Mouse (Mus musculus) CH12F3 (cell line): ENCODE results near the gene Ppp1r12b.

Experiments
- in situ Hi-C: fragments of 300-500 bp; cut with MboI; formaldehyde crosslinking; loops from 2 replicates; pipeline ENCODE4 v1.14.3; 2020; ENCODE audit warnings: low sequenced_read_pairs

The Ppp1r12b gene

GRCm38 (mm10) chr1:134947590-134947989 is 8.2 kb downstream of the Ppp1r12b start:
- in situ Hi-C loops = no loop called here

- in situ Hi-C loops = no loop called here
These were observed 12.8 kb downstream of the Ppp1r12b start for GRCm38 (mm10) chr1:134942898-134943297.

GRCm38 (mm10) chr1:134940863-134941262 is 14.9 kb downstream of the Ppp1r12b start:
- in situ Hi-C loops = no loop called here

- in situ Hi-C loops = no loop called here
These were observed 17.5 kb downstream of the Ppp1r12b start for GRCm38 (mm10) chr1:134938233-134938632.

GRCm38 (mm10) chr1:134936335-134936734 is 19.4 kb downstream of the Ppp1r12b start:
- in situ Hi-C loops = no loop called here

GRCm38 (mm10) chr1:134932431-134932830 is 23.3 kb downstream of the Ppp1r12b start:
- in situ Hi-C loops = no loop called here

- in situ Hi-C loops = no loop called here
These were observed 36.7 kb downstream of the Ppp1r12b start for GRCm38 (mm10) chr1:134919010-134919409.

GRCm38 (mm10) chr1:134915421-134915820 is 40.3 kb downstream of the Ppp1r12b start:
- in situ Hi-C loops = no loop called here

GRCm38 (mm10) chr1:134913535-134913934 is 42.2 kb downstream of the Ppp1r12b start:
- in situ Hi-C loops = no loop called here

GRCm38 (mm10) chr1:134911892-134912291 is 43.9 kb downstream of the Ppp1r12b start:
- in situ Hi-C loops = no loop called here

GRCm38 (mm10) chr1:134910037-134910436 is 45.7 kb downstream of the Ppp1r12b start:
- in situ Hi-C loops = no loop called here

GRCm38 (mm10) chr1:134909442-134909841 is 46.3 kb downstream of the Ppp1r12b start:
- in situ Hi-C loops = no loop called here

- in situ Hi-C loops = no loop called here
These were observed 53.6 kb downstream of the Ppp1r12b start for GRCm38 (mm10) chr1:134902051-134902619.

GRCm38 (mm10) chr1:134896008-134896407 is 59.7 kb downstream of the Ppp1r12b start:
- in situ Hi-C loops = no loop called here

- in situ Hi-C loops = no loop called here
These were observed 60.9 kb downstream of the Ppp1r12b start for GRCm38 (mm10) chr1:134894803-134895202.

GRCm38 (mm10) chr1:134891916-134892315 is 63.8 kb downstream of the Ppp1r12b start:
- in situ Hi-C loops = no loop called here

- in situ Hi-C loops = no loop called here
These were observed 66.1 kb downstream of the Ppp1r12b start for GRCm38 (mm10) chr1:134889629-134890028.

- in situ Hi-C loops = no loop called here
These were observed 79.9 kb downstream of the Ppp1r12b start for GRCm38 (mm10) chr1:134875800-134876199.

- in situ Hi-C loops = no loop called here
These were observed 83.1 kb downstream of the Ppp1r12b start for GRCm38 (mm10) chr1:134872678-134873077.

- in situ Hi-C loops = no loop called here
These were observed 89.3 kb downstream of the Ppp1r12b start for GRCm38 (mm10) chr1:134866426-134866825.

GRCm38 (mm10) chr1:134865552-134865951 is 90.2 kb downstream of the Ppp1r12b start:
- in situ Hi-C loops = no loop called here

- in situ Hi-C loops = no loop called here
These were observed 95.2 kb downstream of the Ppp1r12b start for GRCm38 (mm10) chr1:134860538-134860937.

GRCm38 (mm10) chr1:134858344-134859053 is 97.2 kb downstream of the Ppp1r12b start:
- in situ Hi-C loops = no loop called here
